Mouse (Mus musculus): ENCODE measurements around the gene Selenoh.

Gene Selenoh

DNA sequence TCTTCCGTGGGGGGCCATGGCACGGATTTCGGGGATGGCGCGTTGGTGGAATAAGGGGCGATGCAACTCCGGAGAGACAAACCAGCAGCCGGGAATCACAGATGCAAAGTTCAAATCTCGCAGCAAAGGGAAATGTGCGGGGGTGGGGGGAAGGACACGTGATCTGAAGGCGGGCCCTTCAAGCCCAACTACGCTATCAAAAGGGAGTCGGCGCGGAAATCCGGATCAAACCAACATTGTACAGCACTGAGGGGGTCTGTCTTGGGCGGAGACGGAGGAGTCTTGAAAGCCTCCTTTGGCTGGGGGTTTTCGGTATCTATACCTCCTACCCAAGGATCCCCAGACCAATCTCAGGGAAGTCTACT is at the start of gene Selenoh:
TSS of gene Selenoh (minus strand) at position 202 of the 365 bp plus-strand sequence.
- peak; percentile 70 for DNase-seq (ENCODE audit: low spot score)

GRCm38 (mm10) chr2:84717357-84717756 is 46.8 kb upstream of the Selenoh start:
- DNase-seq (ENCODE audit: low spot score) = no peak

- no peak for DNase-seq (ENCODE audit: low spot score)
These were observed 46.1 kb upstream of the Selenoh start for GRCm38 (mm10) chr2:84716423-84717355.

DNA sequence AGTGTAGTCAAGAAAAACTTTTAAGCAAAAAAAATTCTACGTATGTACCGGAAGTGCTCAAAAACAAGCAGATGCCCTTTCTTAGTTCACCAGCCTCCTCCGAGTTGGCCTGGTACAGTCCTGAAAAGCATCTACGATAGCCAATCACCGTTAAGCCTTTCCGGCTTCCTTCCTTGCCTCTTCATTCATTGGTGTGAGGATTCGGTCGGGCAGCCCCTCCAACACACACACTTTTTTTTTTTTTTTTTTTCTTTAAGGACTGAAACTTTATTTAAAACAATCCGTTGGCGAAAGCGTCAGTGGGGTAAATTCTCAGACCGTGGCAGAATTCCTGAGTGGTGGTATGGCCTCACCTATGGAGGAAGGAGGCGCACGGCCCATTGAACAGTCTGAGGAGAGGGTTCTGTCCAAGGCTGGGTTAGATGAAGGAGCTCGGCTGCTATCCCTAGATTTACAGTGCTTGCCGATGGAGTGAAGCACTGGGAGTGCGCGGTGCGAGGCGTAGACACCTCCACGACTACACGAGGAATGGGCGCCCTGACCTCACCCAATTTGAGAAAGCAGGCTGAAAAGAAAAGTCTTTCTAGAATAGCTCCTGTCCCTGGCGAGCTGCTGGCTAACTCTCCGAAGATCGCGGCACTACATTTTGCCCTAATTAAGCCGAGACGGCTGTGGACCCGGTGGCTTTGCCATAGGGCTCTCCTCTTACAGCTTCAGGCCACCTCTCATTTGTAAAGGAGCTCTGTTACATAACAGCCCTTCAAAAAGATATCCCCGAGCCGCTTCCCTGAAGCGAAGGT is 45.2 kb upstream of the Selenoh start:
- DNase-seq (ENCODE audit: low spot score) = peak; percentile 50

- DNase-seq (ENCODE audit: low spot score) = peak; percentile 98
These were observed 44.4 kb upstream of the Selenoh start, which contains the start of gene Zdhhc5 for GRCm38 (mm10) chr2:84714811-84715561. Gene Zdhhc5, minus strand, starts transcription at chr2:84715180.

DNA sequence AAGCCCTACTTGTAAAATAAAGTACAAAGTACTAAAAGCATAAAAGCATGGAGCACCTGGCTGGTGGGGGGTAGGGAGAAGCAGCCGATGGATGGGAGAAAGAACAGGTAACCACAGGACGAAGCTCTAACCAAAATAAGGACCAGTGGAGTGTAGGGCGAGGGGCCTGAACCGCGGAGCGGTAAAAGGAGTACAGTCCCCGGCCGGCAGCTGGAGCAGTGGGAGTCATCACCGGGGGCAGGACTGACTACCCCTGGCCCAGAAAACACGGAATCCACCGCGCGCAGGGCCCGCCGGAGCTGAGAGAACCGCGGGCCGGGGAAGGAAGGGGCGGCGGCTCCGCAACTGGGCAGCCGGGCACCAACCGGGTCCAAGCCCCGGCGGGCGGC is 43.8 kb upstream of the Selenoh start:
- DNase-seq (ENCODE audit: low spot score) = no peak

GRCm38 (mm10) chr2:84711898-84712297 is 41.3 kb upstream of the Selenoh start:
- no peak for DNase-seq (ENCODE audit: low spot score)

DNA sequence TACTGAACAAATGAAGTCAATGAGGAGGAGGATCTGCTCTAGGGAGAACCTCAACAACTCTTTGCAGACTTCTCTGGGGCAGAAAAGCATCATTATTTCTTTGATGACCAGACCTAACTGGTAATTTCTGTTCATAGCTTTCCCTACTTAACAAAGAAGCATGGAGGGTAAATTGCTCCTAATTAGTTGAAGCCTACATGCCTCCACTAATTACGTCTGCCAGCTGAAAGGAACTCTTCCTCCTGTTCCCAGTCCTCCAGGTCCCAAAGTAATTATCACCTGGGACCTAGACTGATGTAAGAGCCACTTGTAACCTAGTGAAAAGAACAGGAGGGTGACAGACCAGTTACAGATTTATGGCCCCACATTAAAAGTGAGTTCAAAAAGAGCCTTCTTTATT is 37.0 kb upstream of the Selenoh start:
- DNase-seq (ENCODE audit: low spot score) = no peak

DNA sequence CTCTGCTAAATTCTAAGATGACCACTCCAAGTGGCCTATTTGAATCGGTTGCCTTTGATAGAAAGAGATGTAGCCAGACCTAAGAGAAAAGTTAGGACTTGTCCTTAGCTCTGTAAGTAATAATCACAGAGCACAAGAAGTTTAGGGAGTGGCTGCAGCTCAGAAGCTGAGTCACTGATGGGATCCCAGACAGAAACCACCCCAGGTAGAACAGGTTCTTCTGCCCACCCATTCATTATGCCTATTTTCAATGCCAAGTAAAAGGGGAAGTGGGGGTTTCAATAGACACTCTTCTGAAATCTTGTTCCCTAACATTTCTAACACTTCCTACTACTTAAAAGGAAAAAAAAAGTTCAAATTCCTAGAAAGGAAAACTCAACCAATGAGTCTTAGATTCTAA is 34.7 kb upstream of the Selenoh start:
- DNase-seq (ENCODE audit: low spot score) = no peak

- no peak for DNase-seq (ENCODE audit: low spot score)
These were observed 33.8 kb upstream of the Selenoh start for GRCm38 (mm10) chr2:84704329-84704728.

DNA sequence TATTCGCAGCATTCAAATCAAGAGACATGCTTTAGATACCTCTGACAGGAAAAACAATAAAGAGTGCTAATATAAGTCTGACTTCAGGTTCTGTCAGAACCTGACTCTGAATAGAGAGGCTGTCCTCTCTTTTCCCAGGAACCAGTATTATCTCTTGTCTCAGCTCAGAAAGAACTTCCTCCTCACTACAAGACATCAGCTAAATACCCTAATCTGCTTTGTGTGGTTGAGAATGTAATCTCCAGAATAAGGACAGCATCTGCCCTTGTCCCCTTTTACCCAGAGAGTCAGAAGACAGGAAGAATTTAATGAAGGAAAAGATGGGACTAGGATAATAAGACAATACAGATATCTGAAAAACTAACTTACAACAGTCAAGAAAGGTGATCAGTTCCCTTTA is 32.9 kb upstream of the Selenoh start:
- DNase-seq (ENCODE audit: low spot score) = no peak

DNA sequence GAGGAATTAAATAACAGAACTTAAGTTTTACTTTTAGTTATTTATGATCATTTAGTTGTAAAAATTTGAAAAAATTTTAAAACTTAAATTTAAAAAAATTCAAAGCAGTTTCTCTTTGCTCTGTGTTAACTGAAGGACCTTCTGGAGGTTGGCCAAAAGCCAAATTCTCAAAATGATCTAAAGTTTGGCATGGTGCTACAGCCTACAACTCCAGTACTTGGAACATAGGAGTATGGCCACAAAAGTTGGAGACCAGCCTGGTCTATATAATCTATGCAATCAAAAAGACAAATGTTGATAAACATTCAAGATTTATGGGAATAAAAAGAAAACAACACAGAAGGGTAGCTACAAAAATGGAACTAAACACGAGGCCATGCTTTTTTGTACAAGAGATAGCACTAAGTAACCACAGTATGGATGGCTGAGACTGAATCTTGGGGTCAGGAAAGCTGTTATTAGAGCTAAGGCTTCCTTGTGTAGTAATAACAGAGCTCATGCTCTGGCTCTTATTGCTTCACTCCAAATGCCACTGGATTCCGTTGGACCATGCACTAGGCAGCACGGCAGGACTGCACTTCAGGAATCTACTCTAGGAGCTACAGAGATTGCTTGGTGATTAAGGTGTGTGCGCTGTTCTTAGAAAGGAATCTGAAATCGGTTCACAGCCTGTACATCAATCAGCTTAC is 24.6 kb upstream of the Selenoh start:
- no peak for DNase-seq (ENCODE audit: low spot score)

DNA sequence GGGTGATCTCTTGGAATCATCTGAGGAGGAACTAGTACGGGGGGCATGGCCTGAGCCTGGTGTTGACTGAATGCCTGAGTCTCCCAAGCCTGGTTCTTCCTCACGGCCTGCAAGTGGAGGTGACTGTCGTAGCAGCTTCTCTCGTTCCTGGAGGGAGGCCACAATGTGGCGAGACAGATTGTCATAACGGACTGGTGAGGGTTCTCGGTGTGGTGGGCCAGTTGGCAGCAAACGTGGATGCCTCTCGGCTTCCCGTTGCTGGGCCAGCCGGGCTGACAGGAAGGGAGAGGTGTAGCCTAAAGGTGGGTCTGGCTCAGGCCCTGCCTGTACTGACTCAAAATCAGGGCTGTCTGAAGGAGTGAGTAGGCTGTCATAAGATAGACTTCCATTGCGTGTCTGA is 19.5 kb upstream of the Selenoh start:
- DNase-seq (ENCODE audit: low spot score) = no peak

GRCm38 (mm10) chr2:84688080-84688844 is 17.7 kb upstream of the Selenoh start:
- no peak for DNase-seq (ENCODE audit: low spot score)

GRCm38 (mm10) chr2:84682605-84683183 is 12.1 kb upstream of the Selenoh start:
- no peak for DNase-seq (ENCODE audit: low spot score)

DNA sequence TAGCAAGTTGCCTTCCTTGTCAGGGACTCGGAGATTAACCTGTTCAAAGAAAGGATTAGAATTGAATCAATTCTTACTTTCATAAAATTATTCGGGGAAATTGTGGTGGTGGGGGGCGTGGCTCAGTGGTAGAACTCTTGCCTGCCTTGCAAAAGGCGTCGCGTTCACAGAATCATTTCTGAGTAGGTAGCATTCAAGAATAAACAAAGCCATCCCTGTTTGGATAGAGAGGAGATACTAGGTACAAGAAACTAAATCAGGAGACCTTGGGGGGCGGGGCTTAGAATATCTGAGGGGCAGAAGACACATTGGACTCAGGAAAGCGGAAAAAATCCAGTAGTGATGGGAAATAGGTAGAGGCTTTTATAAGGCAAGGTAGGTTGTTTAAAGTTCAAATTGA is 8.4 kb upstream of the Selenoh start, which contains the start of gene Tmx2:
TSS of gene Tmx2 (minus strand) at position 125 of the 400 bp plus-strand sequence.
- DNase-seq (ENCODE audit: low spot score) = no peak

GRCm38 (mm10) chr2:84677968-84678880 is 7.7 kb upstream of the Selenoh start, which contains the start of the genes Gm28635 and Med19:
Gene Gm28635, minus strand, starts transcription at chr2:84678041.
Gene Med19, plus strand, starts transcription at chr2:84678402.
- DNase-seq (ENCODE audit: low spot score) = peak; percentile 77

GRCm38 (mm10) chr2:84677270-84677967 is 6.8 kb upstream of the Selenoh start:
- DNase-seq (ENCODE audit: low spot score) = no peak
